Mouse (Mus musculus): ENCODE data around the gene Ppil1.

GRCm38 (mm10) chr17:29214655-29215054, 49.3 kb downstream of the Ppil1 start:
- TF ChIP-seq CTCF (IDR thresholded peaks at IDR 0.05; ENCODE audit: borderline replicate concordance, extremely low read depth, insufficient read depth, insufficient read length) (no peak), POLR2A (IDR thresholded peaks at IDR 0.05; ENCODE audit: borderline replicate concordance, extremely low read depth, insufficient read depth, insufficient read length, poor library complexity, severe bottlenecking) (no peak)
